Mouse (Mus musculus) heart, embryonic 15.5 days (tissue): ENCODE results near the gene Atp5e. TPM values are rescaled to one million over a fixed set of nuclear protein-coding genes. Genes with fewer than 3 reads are reported as not detected.

ENCODE experiments used
- ATAC-seq: fragments of 200-750 bp; cut with Nextera tagmentation; replicated peaks from 2 replicates; pipeline ENCODE4 v1.8.0; 2017; ENCODE audit warnings: low read depth, moderate TSS enrichment; ENCODE audit not compliant: insufficient number of reproducible peaks, insufficient read depth, low FRiP score
- H3K27ac ChIP-seq: fragments of 300-500 bp; sonication (generic); 2 replicates; pipeline ENCODE4 v1.5.1; 2015; ENCODE audit warnings: mild to moderate bottlenecking, inconsistent platforms
- H3K27me3 ChIP-seq: fragments of 300-500 bp; sonication (generic); 2 replicates; pipeline ENCODE4 v1.6.1; 2015; ENCODE audit warnings: inconsistent platforms
- H3K36me3 ChIP-seq: fragments of 300-500 bp; sonication (generic); 2 replicates; pipeline ENCODE4 v1.6.1; 2015; ENCODE audit warnings: mild to moderate bottlenecking, inconsistent platforms
- H3K4me1 ChIP-seq: fragments of 300-500 bp; sonication (generic); replicated peaks from 2 replicates; pipeline ENCODE4 v1.6.1; 2015; ENCODE audit warnings: inconsistent platforms
- H3K4me2 ChIP-seq: fragments of 300-500 bp; sonication (generic); 2 replicates; pipeline ENCODE4 v1.6.1; 2015; ENCODE audit warnings: inconsistent platforms, mild to moderate bottlenecking, moderate library complexity
- H3K4me3 ChIP-seq: fragments of 300-500 bp; sonication (generic); 2 replicates; pipeline ENCODE4 v1.5.1; 2015; ENCODE audit warnings: mild to moderate bottlenecking, inconsistent platforms
- H3K9ac ChIP-seq: fragments of 300-500 bp; sonication (generic); 2 replicates; pipeline ENCODE4 v1.6.1; 2015; ENCODE audit warnings: mild to moderate bottlenecking, inconsistent platforms
- H3K9me3 ChIP-seq: fragments of 300-500 bp; sonication (generic); replicated peaks from 2 replicates; pipeline ENCODE4 v1.6.1; 2016; ENCODE audit warnings: inconsistent platforms
- WGBS: fragments of 180-500 bp; shearing (Covaris S2); methylation state at CpG from one replicate; pipeline ENCODE4 v1.1.7; 2015; ENCODE audit warnings: mixed read lengths; 5-methylcytosine and 5-hydroxymethylcytosine counted together
- polyA plus RNA-seq: library from polyadenylated mRNA; unstranded; fragments of >200 nt; fragmentation: Nextera tagmentation; extraction: Ambion mirVana; gene quantifications from 2 replicates; pipeline ENCODE4 v1.2.1, GENCODE M21; 2015

Gene Atp5e
- polyA plus RNA-seq, 1 experiment from 2014 or later = 1,283 TPM

GRCm38 (mm10) chr2:174473550-174473927 lies 9.6 kb upstream of the Atp5e start:
- Histone ChIP-seq H3K27me3 (no peaks in the 10 kb centered on the region), H3K27ac (peak overlapping the region; percentile 73), H3K9me3 (no peaks in the 10 kb centered on the region), H3K9ac (0 out of 2 replicates have a peak overlapping the region, but pooled peaks have one; percentile 47), H3K36me3 (peaks cover 5% of the 10 kb centered on the region), H3K4me2 (peak overlapping the region; percentile 68), H3K4me1 (peaks cover 28% of the 10 kb centered on the region), H3K4me3 (peak overlapping the region; percentile 63)
- no peak for ATAC-seq
- 80% methylated on average over 5 of the region's 5 CpGs for WGBS

GRCm38 (mm10) chr2:174472818-174473549 lies 9.1 kb upstream of the Atp5e start, which contains the start of gene Prelid3b:
Gene Prelid3b (minus strand): TSS chr2:174473081.
- Histone ChIP-seq H3K4me3 (peak within 1 kb of the TSS; percentile 63), H3K36me3 (peaks cover 10% of the 10 kb centered on the region), H3K9ac (peak within 1 kb of the TSS; percentile 69), H3K4me2 (peak within 1 kb of the TSS; percentile 68), H3K4me1 (peaks cover 28% of the 10 kb centered on the region), H3K9me3 (no peaks in the 10 kb centered on the region), H3K27ac (peak within 1 kb of the TSS; percentile 76), H3K27me3 (no peaks in the 10 kb centered on the region)
- WGBS = 1% methylated on average over 51 of the region's 53 CpGs
- ATAC-seq = peak; percentile 99

DNA sequence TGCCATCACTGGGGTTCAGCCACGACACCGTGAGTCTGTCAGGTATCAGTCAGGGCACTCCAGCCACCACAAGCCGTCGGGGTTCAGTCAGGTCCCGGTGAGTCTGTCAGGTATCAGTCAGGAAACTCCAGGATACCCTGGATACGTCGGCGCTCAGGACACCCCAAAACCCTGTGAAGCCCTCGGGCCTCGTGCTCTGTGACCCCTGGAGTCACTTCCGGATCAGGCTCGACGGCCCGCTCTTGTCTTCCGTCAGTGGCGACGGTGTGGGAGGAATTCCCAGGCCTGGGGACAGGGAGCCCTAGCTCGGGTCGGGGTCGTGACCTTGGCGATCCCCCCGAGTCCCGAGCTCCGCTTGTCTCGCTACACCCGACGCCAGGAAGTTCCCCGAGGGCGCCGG lies 8.5 kb upstream of the Atp5e start:
- H3K9ac ChIP-seq = peak overlapping the region; percentile 69
- H3K27ac ChIP-seq = peak overlapping the region; percentile 76
- H3K27me3 ChIP-seq = no peaks in the 10 kb centered on the region
- WGBS = 5% methylated on average over 30 of the region's 30 CpGs
- peak overlapping the region; percentile 63 for H3K4me3 ChIP-seq
- peak overlapping the region; percentile 68 for H3K4me2 ChIP-seq
- peak; percentile 18 for ATAC-seq
- peaks cover 28% of the 10 kb centered on the region for H3K4me1 ChIP-seq
- peaks cover 14% of the 10 kb centered on the region for H3K36me3 ChIP-seq
- H3K9me3 ChIP-seq = no peaks in the 10 kb centered on the region

DNA sequence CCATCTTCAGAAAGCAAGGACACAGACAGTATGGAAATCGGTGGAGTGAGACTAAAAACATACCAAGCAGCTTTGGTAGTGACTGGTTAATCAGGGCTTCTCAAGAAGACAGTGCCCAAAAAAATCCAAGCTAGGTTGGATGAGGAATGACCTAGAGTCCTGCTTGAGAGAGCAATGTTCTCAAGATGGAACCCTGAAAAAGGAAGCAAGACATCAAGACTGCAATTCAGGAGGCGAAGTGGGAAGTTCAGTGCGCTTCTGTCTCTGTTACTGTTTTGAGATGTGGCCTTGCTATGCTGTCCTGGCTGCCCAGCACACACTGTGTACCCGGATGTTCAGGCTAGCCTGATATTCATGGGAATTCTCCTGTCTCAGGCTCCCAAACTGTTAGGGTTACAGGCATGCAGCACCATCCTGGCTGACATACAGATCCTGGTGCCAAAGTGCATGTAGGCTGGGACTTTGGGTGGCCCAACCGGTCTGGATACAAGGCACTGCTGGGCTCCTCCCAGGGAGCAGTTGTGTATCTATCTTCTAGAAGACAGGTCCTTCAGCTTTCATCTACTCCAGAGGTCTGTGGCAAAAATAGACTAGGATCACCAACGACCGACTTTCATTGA lies 7.0 kb upstream of the Atp5e start:
- H3K36me3 ChIP-seq = peaks cover 25% of the 10 kb centered on the region
- no peak overlapping the region for H3K9ac ChIP-seq
- H3K27ac ChIP-seq = no peak overlapping the region
- no peak overlapping the region for H3K4me3 ChIP-seq
- H3K4me2 ChIP-seq = 0 out of 2 replicates have a peak overlapping the region, but pooled peaks have one; percentile 68
- no peaks in the 10 kb centered on the region for H3K27me3 ChIP-seq
- H3K4me1 ChIP-seq = peaks cover 28% of the 10 kb centered on the region
- 75% methylated on average over 7 of the region's 7 CpGs for WGBS
- ATAC-seq = no peak
- H3K9me3 ChIP-seq = no peaks in the 10 kb centered on the region

GRCm38 (mm10) chr2:174470333-174470732 lies 6.4 kb upstream of the Atp5e start:
- peaks cover 28% of the 10 kb centered on the region for H3K4me1 ChIP-seq
- H3K9me3 ChIP-seq = no peaks in the 10 kb centered on the region
- ATAC-seq = no peak
- H3K27me3 ChIP-seq = no peaks in the 10 kb centered on the region
- H3K36me3 ChIP-seq = peaks cover 31% of the 10 kb centered on the region
- no peak overlapping the region for H3K27ac ChIP-seq
- WGBS = 68% methylated on average over 4 of the region's 4 CpGs
- H3K4me3 ChIP-seq = no peak overlapping the region
- no peak overlapping the region for H3K9ac ChIP-seq
- H3K4me2 ChIP-seq = no peak overlapping the region

GRCm38 (mm10) chr2:174463370-174463769 lies 535 bp downstream of the Atp5e start:
- H3K4me2 ChIP-seq = peak overlapping the region; percentile 79
- peaks cover 49% of the 10 kb centered on the region for H3K36me3 ChIP-seq
- H3K27ac ChIP-seq = peak overlapping the region; percentile 76
- 29% methylated on average over 10 of the region's 10 CpGs for whole genome bisulfite sequencing
- H3K9ac ChIP-seq = peak overlapping the region; percentile 79
- no peaks in the 10 kb centered on the region for H3K27me3 ChIP-seq
- H3K9me3 ChIP-seq = no peaks in the 10 kb centered on the region
- H3K4me3 ChIP-seq = peak overlapping the region; percentile 67
- peak; percentile 36 for ATAC-seq
- peaks cover 8% of the 10 kb centered on the region for H3K4me1 ChIP-seq

DNA sequence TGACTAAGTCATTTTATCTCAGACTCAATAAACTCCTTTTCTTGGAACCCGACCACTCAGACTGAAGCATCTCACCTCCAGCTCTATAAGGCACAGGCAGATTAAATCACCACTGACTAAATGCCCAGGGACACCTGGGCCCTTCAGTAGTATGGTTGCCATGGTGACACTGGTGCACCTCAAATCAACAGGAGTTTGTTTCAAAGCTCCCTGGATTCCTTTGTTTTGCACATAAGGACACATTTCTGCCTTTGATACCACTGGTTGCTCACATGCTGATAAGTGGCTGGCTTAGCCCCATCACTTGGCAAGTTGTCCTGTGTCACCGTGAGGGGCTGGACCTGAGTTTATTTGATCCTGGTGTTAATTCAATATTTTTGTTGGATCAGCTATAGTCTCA lies 4.5 kb downstream of the Atp5e start:
- no peaks in the 10 kb centered on the region for H3K9me3 ChIP-seq
- peaks cover 23% of the 10 kb centered on the region for H3K36me3 ChIP-seq
- H3K27me3 ChIP-seq = no peaks in the 10 kb centered on the region
- H3K4me1 ChIP-seq = peaks cover 8% of the 10 kb centered on the region
- 61% methylated on average over 2 of the region's 2 CpGs for WGBS
- no peak for ATAC-seq
- no peak overlapping the region for H3K4me3 ChIP-seq
- no peak overlapping the region for H3K27ac ChIP-seq
- no peak overlapping the region for H3K9ac ChIP-seq
- no peak overlapping the region for H3K4me2 ChIP-seq

DNA sequence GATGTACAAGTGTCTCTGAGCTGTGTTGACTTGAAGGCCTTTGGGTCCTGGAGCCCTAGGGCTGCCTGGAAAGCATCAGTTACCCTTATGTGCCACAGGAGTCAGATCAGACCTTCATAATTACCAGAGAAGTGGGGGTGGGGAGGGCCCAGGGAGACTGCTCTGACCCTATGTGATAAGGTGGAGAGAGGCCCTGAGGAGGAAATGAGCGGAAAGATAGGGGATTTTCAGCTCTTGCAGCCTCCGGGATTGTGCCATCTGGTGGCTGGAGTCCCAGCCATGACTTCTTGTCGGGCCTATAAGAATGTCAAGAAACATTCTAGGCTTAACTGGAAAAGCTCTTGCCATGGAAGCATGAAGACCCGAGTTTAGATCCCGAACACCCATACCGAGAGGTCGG lies 10.2 kb downstream of the Atp5e start:
- 51% methylated on average over 7 of the region's 7 CpGs for WGBS
- Histone ChIP-seq H3K4me3 (no peak overlapping the region), H3K4me2 (no peak overlapping the region), H3K4me1 (0 out of 2 replicates have a peak, but pooled peaks cover 2% of the 10 kb centered on the region), H3K27ac (no peak overlapping the region), H3K9me3 (no peaks in the 10 kb centered on the region), H3K9ac (no peak overlapping the region), H3K27me3 (no peaks in the 10 kb centered on the region), H3K36me3 (no peaks in the 10 kb centered on the region)
- no peak for ATAC-seq

- 0 out of 2 replicates have a peak, but pooled peaks cover 2% of the 10 kb centered on the region for H3K4me1 ChIP-seq
- no peak within 1 kb of the TSS for H3K4me2 ChIP-seq
- H3K27me3 ChIP-seq = no peaks in the 10 kb centered on the region
- no peak within 1 kb of the TSS for H3K4me3 ChIP-seq
- H3K27ac ChIP-seq = no peak within 1 kb of the TSS
- H3K9ac ChIP-seq = no peak within 1 kb of the TSS
- no peaks in the 10 kb centered on the region for H3K36me3 ChIP-seq
- H3K9me3 ChIP-seq = no peaks in the 10 kb centered on the region
- no peak for ATAC-seq
- WGBS = 66% methylated on average over 4 of the region's 4 CpGs
Measured at GRCm38 (mm10) chr2:174450353-174450752, 13.6 kb downstream of the Atp5e start, which contains the start of gene Tubb1. Gene Tubb1 (plus strand): TSS chr2:174450695.

GRCm38 (mm10) chr2:174448405-174448804 lies 15.5 kb downstream of the Atp5e start:
- Histone ChIP-seq H3K4me2 (no peak overlapping the region), H3K4me1 (no peaks in the 10 kb centered on the region), H3K27ac (no peak overlapping the region), H3K9me3 (no peaks in the 10 kb centered on the region), H3K27me3 (no peaks in the 10 kb centered on the region), H3K9ac (no peak overlapping the region), H3K4me3 (no peak overlapping the region), H3K36me3 (no peaks in the 10 kb centered on the region)
- ATAC-seq = no peak
- WGBS = 76% methylated on average over 4 of the region's 4 CpGs

- Histone ChIP-seq H3K4me2 (no peak overlapping the region), H3K4me3 (no peak overlapping the region), H3K9me3 (no peaks in the 10 kb centered on the region), H3K27me3 (no peaks in the 10 kb centered on the region), H3K36me3 (no peaks in the 10 kb centered on the region), H3K9ac (no peak overlapping the region), H3K27ac (no peak overlapping the region), H3K4me1 (peaks cover 6% of the 10 kb centered on the region)
- no peak for ATAC-seq
- 59% methylated on average over 8 of the region's 8 CpGs for WGBS
Measured at GRCm38 (mm10) chr2:174446905-174447304, 17.0 kb downstream of the Atp5e start.
